Mouse (Mus musculus) olfactory bulb, adult 2 months (tissue): ENCODE data around the gene Fance.

Source experiments
- CTCF ChIP-seq: fragments of 200-500 bp; IDR thresholded peaks from 2 replicates; pipeline ENCODE4 v1.5.1; 2012; ENCODE audit warnings: low read depth, mild to moderate bottlenecking, low read length, moderate library complexity; ENCODE audit not compliant: insufficient read depth
- POLR2A ChIP-seq: fragments of 200-500 bp; IDR thresholded peaks from 2 replicates; pipeline ENCODE4 v1.6.1; 2012; ENCODE audit warnings: mild to moderate bottlenecking, low read depth, low read length, moderate library complexity; ENCODE audit not compliant: insufficient read depth

DNA sequence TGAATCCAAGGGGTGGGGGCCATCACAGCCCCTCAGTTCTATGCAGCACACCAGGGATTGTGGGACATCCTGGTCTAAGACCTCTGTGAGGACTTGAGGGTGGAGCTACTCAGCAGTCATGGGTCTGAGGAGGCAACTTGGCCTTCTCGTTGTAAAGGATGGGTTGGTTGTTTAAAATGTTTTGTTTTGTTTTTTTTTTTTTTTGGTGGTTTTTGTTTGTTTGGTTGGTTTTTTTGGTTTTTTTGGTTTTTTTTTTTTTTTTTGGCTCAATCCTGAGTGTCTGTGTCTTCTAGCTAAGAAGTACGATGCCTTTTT, 16.9 kb downstream of the Fance start:
- TF ChIP-seq CTCF (no peak), POLR2A (no peak)
